Mouse (Mus musculus): Measurements from ENCODE around the gene Trpm3. TPM values are rescaled to one million over a fixed set of nuclear protein-coding genes. Genes with fewer than 3 reads are reported as not detected.

Gene Trpm3
- total and polyA plus RNA-seq, 2 experiments, result not detected

DNA sequence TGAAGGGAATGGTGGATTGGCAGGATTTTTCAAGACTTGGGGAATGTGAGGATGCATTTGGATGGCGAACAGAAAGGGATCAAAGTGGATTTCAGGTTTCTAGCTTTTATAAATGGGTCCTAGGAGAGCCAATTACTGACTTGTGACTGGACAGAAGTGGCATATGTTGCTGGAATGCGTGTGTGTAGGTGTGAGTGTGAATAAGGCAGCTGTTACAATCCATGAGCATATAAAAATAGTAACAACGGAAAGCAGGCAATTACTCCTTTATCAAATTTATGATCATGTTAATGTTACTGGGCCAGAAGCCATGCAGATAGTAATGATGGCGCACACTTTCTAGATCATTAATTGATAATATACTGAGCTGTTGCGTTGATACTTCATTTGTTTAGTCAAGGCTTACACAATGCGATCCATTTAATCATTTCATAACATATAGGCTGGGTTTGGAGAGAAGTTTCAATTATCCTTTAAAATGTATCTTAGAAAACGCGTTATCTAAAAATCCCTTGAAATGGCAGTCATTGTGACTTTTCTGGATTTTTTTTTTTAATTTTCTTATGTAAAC is 29.9 kb upstream of the Trpm3 start:
- Histone ChIP-seq H3K9ac (ENCODE audit: low read depth, low read length) (no peak overlapping the region), H3K4me3 (ENCODE audit: insufficient read depth, low read depth, low read length) (no peak overlapping the region), H3K4me1 (ENCODE audit: control insufficient read depth, insufficient read depth, low read length) (no peaks in the 10 kb centered on the region), H3K27me3 (ENCODE audit: control insufficient read depth, insufficient read depth, low read length) (no peaks in the 10 kb centered on the region), H3K27ac (replicated peaks; ENCODE audit: insufficient read depth, low read depth, low read length) (no peak overlapping the region), H3K79me2 (ENCODE audit: control insufficient read depth, insufficient read depth, low read length) (no peaks in the 10 kb centered on the region), H3K36me3 (ENCODE audit: control insufficient read depth, insufficient read depth, low read length) (no peaks in the 10 kb centered on the region)
- TF ChIP-seq CTCF (IDR thresholded peaks at IDR 0.05; ENCODE audit: low read depth, low read length) (no peak), POLR2A (IDR thresholded peaks at IDR 0.05; ENCODE audit: extremely low read depth, insufficient read depth, low read length) (no peak)
- 90% methylated on average over 8 of the region's 8 CpGs for WGBS
- DNase-seq (ENCODE audit: extremely low read depth, low read depth, low spot score), result no peak

DNA sequence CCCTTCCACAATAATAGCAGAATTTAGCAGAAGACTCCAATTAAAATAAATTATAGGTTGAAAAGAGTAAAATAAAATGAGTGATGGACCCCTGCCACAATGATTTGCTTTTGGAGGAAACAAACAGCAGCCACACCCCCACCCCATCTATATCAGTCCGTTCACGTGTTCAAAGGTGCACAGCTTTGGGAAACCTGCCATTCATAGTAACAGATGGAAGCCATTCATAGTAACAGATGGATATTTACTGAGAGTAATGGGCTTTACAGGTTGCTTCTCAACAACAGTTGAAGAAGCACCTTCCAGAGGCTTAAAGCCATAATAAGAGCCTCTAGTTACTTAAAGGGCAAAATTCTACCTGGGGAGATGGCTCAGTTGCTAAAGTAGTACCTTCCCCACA is 17.9 kb upstream of the Trpm3 start:
- no peak for TF ChIP-seq POLR2A (IDR thresholded peaks at IDR 0.05; ENCODE audit: extremely low read depth, insufficient read depth, low read length)
- TF ChIP-seq CTCF (IDR thresholded peaks at IDR 0.05; ENCODE audit: low read depth, low read length), result no peak
- no peak overlapping the region for H3K27ac ChIP-seq (replicated peaks; ENCODE audit: insufficient read depth, low read depth, low read length)
- no peaks in the 10 kb centered on the region for H3K4me1 ChIP-seq (ENCODE audit: control insufficient read depth, insufficient read depth, low read length)
- H3K36me3 ChIP-seq (ENCODE audit: control insufficient read depth, insufficient read depth, low read length), result no peaks in the 10 kb centered on the region
- no peaks in the 10 kb centered on the region for H3K27me3 ChIP-seq (ENCODE audit: control insufficient read depth, insufficient read depth, low read length)
- no peak for DNase-seq (ENCODE audit: extremely low read depth, low read depth, low spot score)
- no peak overlapping the region for H3K9ac ChIP-seq (ENCODE audit: low read depth, low read length)
- no peaks in the 10 kb centered on the region for H3K79me2 ChIP-seq (ENCODE audit: control insufficient read depth, insufficient read depth, low read length)
- WGBS, result 86% methylated on average over 2 of the region's 2 CpGs
- H3K4me3 ChIP-seq (ENCODE audit: insufficient read depth, low read depth, low read length), result no peak overlapping the region

DNA sequence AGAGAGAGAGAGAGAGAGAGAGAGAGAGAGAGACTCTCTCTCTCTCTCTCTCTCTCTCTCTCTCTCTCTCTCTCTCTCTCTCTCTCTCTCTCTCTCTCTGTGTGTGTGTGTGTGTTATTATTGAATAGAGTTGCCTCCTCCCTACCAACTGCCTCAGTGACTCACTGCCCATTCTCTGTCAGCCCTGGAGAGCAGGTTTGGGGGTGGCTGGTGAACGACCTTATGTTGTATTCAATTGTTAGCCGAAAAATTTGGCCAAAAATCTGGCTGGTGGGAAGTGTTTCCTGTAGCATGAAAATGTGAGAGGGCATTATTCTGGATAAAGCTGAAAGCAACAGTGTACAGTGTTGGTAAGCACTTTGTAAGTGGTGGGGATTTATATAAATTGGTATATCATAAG is 17.2 kb upstream of the Trpm3 start:
- WGBS, result 72% methylated on average over 2 of the region's 2 CpGs
- Histone ChIP-seq H3K4me3 (ENCODE audit: insufficient read depth, low read depth, low read length) (no peak overlapping the region), H3K27me3 (ENCODE audit: control insufficient read depth, insufficient read depth, low read length) (no peaks in the 10 kb centered on the region), H3K9ac (ENCODE audit: low read depth, low read length) (no peak overlapping the region), H3K79me2 (ENCODE audit: control insufficient read depth, insufficient read depth, low read length) (no peaks in the 10 kb centered on the region), H3K27ac (replicated peaks; ENCODE audit: insufficient read depth, low read depth, low read length) (no peak overlapping the region), H3K4me1 (ENCODE audit: control insufficient read depth, insufficient read depth, low read length) (no peaks in the 10 kb centered on the region), H3K36me3 (ENCODE audit: control insufficient read depth, insufficient read depth, low read length) (no peaks in the 10 kb centered on the region)
- TF ChIP-seq CTCF (IDR thresholded peaks at IDR 0.05; ENCODE audit: low read depth, low read length), result no peak
- TF ChIP-seq POLR2A (IDR thresholded peaks at IDR 0.05; ENCODE audit: extremely low read depth, insufficient read depth, low read length), result no peak
- DNase-seq (ENCODE audit: extremely low read depth, low read depth, low spot score), result no peak

DNA sequence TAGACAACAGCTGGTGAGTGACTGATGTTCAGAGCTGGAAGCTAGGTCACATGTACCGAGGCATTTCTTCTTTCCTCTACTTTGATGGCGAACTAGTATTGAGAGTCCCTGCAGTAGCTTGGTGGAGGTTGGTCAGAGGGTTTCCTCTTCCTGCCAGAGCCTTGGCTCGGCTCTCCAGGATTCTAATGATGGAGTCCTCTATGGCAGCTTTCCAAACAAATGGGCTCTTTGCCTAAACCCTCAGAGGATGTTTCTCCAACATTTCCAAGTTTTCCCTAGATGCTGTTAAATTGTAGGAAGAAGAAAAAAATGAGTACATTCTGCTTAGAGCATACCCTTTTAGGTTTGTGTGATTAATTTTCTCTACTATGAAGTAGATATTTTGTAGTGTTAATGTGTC is 6.2 kb upstream of the Trpm3 start:
- 72% methylated on average over 3 of the region's 3 CpGs for WGBS
- Histone ChIP-seq H3K4me1 (ENCODE audit: control insufficient read depth, insufficient read depth, low read length) (no peaks in the 10 kb centered on the region), H3K4me3 (ENCODE audit: insufficient read depth, low read depth, low read length) (no peak overlapping the region), H3K9ac (ENCODE audit: low read depth, low read length) (no peak overlapping the region), H3K79me2 (ENCODE audit: control insufficient read depth, insufficient read depth, low read length) (no peaks in the 10 kb centered on the region), H3K27me3 (ENCODE audit: control insufficient read depth, insufficient read depth, low read length) (no peaks in the 10 kb centered on the region), H3K27ac (replicated peaks; ENCODE audit: insufficient read depth, low read depth, low read length) (no peak overlapping the region), H3K36me3 (ENCODE audit: control insufficient read depth, insufficient read depth, low read length) (no peaks in the 10 kb centered on the region)
- TF ChIP-seq CTCF (IDR thresholded peaks at IDR 0.05; ENCODE audit: low read depth, low read length) (no peak), POLR2A (IDR thresholded peaks at IDR 0.05; ENCODE audit: extremely low read depth, insufficient read depth, low read length) (no peak)
- no peak for DNase-seq (ENCODE audit: extremely low read depth, low read depth, low spot score)

DNA sequence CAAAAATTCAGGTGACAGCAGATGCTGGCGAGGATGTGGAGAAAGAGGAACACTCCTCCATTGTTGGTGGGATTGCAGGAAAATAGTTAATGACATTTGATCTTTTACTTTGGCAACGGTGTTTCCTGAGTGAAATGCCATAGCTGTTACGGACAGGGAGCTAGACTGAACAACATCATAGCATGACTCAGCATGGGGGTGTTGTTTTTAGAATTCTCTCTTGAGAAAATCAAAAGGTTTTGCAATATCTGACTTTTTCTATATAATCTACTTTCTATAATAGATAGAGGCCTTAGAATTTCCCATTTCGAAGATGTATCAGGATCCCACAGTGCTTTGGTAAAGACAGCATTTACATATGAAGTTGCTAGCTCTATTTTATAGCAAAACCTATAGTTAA is 39.7 kb downstream of the Trpm3 start:
- H3K36me3 ChIP-seq (ENCODE audit: control insufficient read depth, insufficient read depth, low read length), result no peaks in the 10 kb centered on the region
- no peaks in the 10 kb centered on the region for H3K4me1 ChIP-seq (ENCODE audit: control insufficient read depth, insufficient read depth, low read length)
- 82% methylated on average over 4 of the region's 4 CpGs for WGBS
- no peaks in the 10 kb centered on the region for H3K79me2 ChIP-seq (ENCODE audit: control insufficient read depth, insufficient read depth, low read length)
- no peak overlapping the region for H3K27ac ChIP-seq (replicated peaks; ENCODE audit: insufficient read depth, low read depth, low read length)
- TF ChIP-seq CTCF (IDR thresholded peaks at IDR 0.05; ENCODE audit: low read depth, low read length), result no peak
- no peak overlapping the region for H3K4me3 ChIP-seq (ENCODE audit: insufficient read depth, low read depth, low read length)
- no peak for DNase-seq (ENCODE audit: extremely low read depth, low read depth, low spot score)
- H3K9ac ChIP-seq (ENCODE audit: low read depth, low read length), result no peak overlapping the region
- H3K27me3 ChIP-seq (ENCODE audit: control insufficient read depth, insufficient read depth, low read length), result no peaks in the 10 kb centered on the region

DNA sequence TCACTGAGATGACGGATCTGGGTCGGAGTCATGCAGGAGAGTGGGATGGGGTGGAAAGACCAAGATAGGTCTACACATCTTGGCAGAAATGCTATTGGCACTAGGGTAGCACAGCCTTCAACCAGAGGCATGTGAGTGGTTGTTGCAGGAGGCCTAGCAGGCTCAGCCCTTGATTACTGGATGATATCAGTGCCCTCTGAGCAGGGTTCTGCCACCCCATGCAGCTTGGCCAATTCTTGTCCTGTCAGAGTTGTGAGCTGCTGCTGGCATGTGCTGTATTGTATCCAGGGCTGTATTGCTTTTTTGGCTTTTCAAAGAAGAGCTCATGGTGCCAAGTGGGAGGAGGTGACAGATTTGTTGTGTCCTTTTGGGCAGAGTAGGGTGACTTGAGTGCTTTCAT is 40.2 kb downstream of the Trpm3 start:
- TF ChIP-seq POLR2A (IDR thresholded peaks at IDR 0.05; ENCODE audit: extremely low read depth, insufficient read depth, low read length) (no peak), CTCF (IDR thresholded peaks at IDR 0.05; ENCODE audit: low read depth, low read length) (no peak)
- 97% methylated on average over 2 of the region's 2 CpGs for WGBS
- Histone ChIP-seq H3K27me3 (ENCODE audit: control insufficient read depth, insufficient read depth, low read length) (no peaks in the 10 kb centered on the region), H3K4me3 (ENCODE audit: insufficient read depth, low read depth, low read length) (no peak overlapping the region), H3K36me3 (ENCODE audit: control insufficient read depth, insufficient read depth, low read length) (no peaks in the 10 kb centered on the region), H3K27ac (replicated peaks; ENCODE audit: insufficient read depth, low read depth, low read length) (no peak overlapping the region), H3K79me2 (ENCODE audit: control insufficient read depth, insufficient read depth, low read length) (no peaks in the 10 kb centered on the region), H3K9ac (ENCODE audit: low read depth, low read length) (no peak overlapping the region), H3K4me1 (ENCODE audit: control insufficient read depth, insufficient read depth, low read length) (no peaks in the 10 kb centered on the region)
- peak; percentile 3 for DNase-seq (ENCODE audit: extremely low read depth, low read depth, low spot score)

Data from liver, adult 2 months (tissue).